Mouse (Mus musculus): ENCODE data around the gene Ptar1.

DNA sequence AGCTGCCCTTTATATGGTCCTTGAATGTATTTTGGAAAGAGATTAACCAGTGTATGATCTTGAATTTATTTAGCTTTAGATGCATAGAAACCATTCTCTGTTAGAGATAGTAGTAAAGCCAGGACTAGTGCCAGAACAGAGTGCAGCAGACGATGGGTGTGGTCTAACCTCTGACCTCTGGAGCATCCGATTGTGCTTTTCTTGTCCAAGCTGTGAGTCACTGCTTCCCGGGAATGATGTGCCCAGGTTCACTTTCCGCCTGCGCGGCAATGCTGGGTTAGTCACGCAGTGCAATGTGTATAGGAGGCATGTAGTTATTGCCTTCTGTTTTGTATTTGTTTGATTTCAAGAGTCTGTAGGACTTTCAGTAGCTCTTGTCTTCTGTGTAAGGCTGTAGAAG, 11.1 kb downstream of the Ptar1 start:
- TF ChIP-seq CTCF (IDR thresholded peaks at IDR 0.05): no peak
- TF ChIP-seq EP300 (IDR thresholded peaks at IDR 0.05): no peak

Data from lung, postnatal 0 days (tissue).